Mouse (Mus musculus) midbrain, embryonic 11.5 days (tissue): ENCODE measurements around the gene Rpl26. TPM values are rescaled to one million over a fixed set of nuclear protein-coding genes. Genes with fewer than 3 reads are reported as not detected.

Experiments
- ATAC-seq: fragments of 200-750 bp; cut with Nextera tagmentation; 2 replicates; pipeline ENCODE4 v1.8.0; 2017; ENCODE audit warnings: moderate TSS enrichment, moderate library complexity; ENCODE audit not compliant: low FRiP score
- DNase-seq: peaks from one replicate; pipeline ENCODE4 v3.0.0; 2015; ENCODE audit warnings: low spot score; ENCODE audit errors: missing footprints
- H3K27ac ChIP-seq: fragments of 300-500 bp; sonication (generic); 2 replicates; pipeline ENCODE4 v1.5.1; 2014; ENCODE audit warnings: low read depth, low read length
- H3K27me3 ChIP-seq: fragments of 300-500 bp; sonication (generic); 2 replicates; pipeline ENCODE4 v1.6.1; 2014; ENCODE audit warnings: mild to moderate bottlenecking, low read length, moderate library complexity, mixed read lengths; ENCODE audit not compliant: control insufficient read depth, insufficient read depth
- H3K36me3 ChIP-seq: fragments of 300-500 bp; sonication (generic); 2 replicates; pipeline ENCODE4 v1.6.1; 2014; ENCODE audit warnings: mild to moderate bottlenecking, low read length, moderate library complexity, mixed read lengths; ENCODE audit not compliant: control insufficient read depth, insufficient read depth
- H3K4me1 ChIP-seq: fragments of 300-500 bp; sonication (generic); 2 replicates; pipeline ENCODE4 v1.6.1; 2014; ENCODE audit warnings: low read length; ENCODE audit not compliant: control insufficient read depth, insufficient read depth
- H3K4me2 ChIP-seq: fragments of 300-500 bp; sonication (generic); 2 replicates; pipeline ENCODE4 v1.6.1; 2014; ENCODE audit warnings: mild to moderate bottlenecking, moderate library complexity
- H3K4me3 ChIP-seq: fragments of 300-500 bp; sonication (generic); 2 replicates; pipeline ENCODE4 v1.5.1; 2014; ENCODE audit warnings: low read depth, low read length
- H3K9ac ChIP-seq: fragments of 300-500 bp; sonication (generic); 2 replicates; pipeline ENCODE4 v1.6.1; 2014; ENCODE audit warnings: low read length
- H3K9me3 ChIP-seq: fragments of 300-500 bp; sonication (generic); 2 replicates; pipeline ENCODE4 v1.6.1; 2016; ENCODE audit warnings: low read length; ENCODE audit not compliant: control insufficient read depth
- WGBS: fragments of 180-500 bp; shearing (Covaris S2); extraction: QIAGEN DNeasy Blood & Tissue Kit; methylation state at CpG from one replicate; pipeline ENCODE4 v1.1.7; 2014; 5-methylcytosine and 5-hydroxymethylcytosine counted together
- polyA plus RNA-seq: library from polyadenylated mRNA; unstranded; fragments of >200 nt; fragmentation: Nextera tagmentation; extraction: Ambion mirVana; gene quantifications from 2 replicates; pipeline ENCODE4 v1.2.1, GENCODE M21; 2014

Gene Rpl26
- 841 and 881 TPM in 2 replicates for polyA plus RNA-seq

- no peaks in the 10 kb centered on the region for H3K9me3 ChIP-seq
- peak within 1 kb of the TSS; percentile 78 for H3K4me2 ChIP-seq
- H3K36me3 ChIP-seq = peaks cover 24% of the 10 kb centered on the region
- peak; percentile 100 for DNase-seq
- under 1% methylated on average over 52 of the region's 52 CpGs for WGBS
- H3K27me3 ChIP-seq = no peaks in the 10 kb centered on the region
- H3K4me3 ChIP-seq = peak within 1 kb of the TSS; percentile 63
- peak within 1 kb of the TSS; percentile 97 for H3K9ac ChIP-seq
- H3K4me1 ChIP-seq = peaks cover 8% of the 10 kb centered on the region
- peak within 1 kb of the TSS; percentile 84 for H3K27ac ChIP-seq
- ATAC-seq = peak; percentile 92
These were observed at the start of gene Rpl26 for GRCm38 (mm10) chr11:68901351-68902046. TSS of gene Rpl26 (plus strand) at chr11:68901583.

- H3K4me3 ChIP-seq = peak overlapping the region; percentile 93
- H3K36me3 ChIP-seq = no peaks in the 10 kb centered on the region
- no peaks in the 10 kb centered on the region for H3K9me3 ChIP-seq
- H3K27ac ChIP-seq = peak overlapping the region; percentile 82; the same call in 1 of the 2 replicates
- WGBS = 5% methylated on average over 13 of the region's 13 CpGs
- peaks cover 18% of the 10 kb centered on the region for H3K4me1 ChIP-seq
- no peak for ATAC-seq
- H3K9ac ChIP-seq = peak overlapping the region; percentile 91
- peak; percentile 85 for DNase-seq
- no peaks in the 10 kb centered on the region for H3K27me3 ChIP-seq
- peak overlapping the region; percentile 80 for H3K4me2 ChIP-seq
These were observed 49.5 kb upstream of the Rpl26 start for GRCm38 (mm10) chr11:68851644-68852485.

- 0% methylated on average over 36 of the region's 36 CpGs for WGBS
- peak overlapping the region; percentile 82 for H3K27ac ChIP-seq
- H3K36me3 ChIP-seq = no peaks in the 10 kb centered on the region
- ATAC-seq (no peak), DNase-seq (no peak)
- H3K27me3 ChIP-seq = no peaks in the 10 kb centered on the region
- peak overlapping the region; percentile 91 for H3K9ac ChIP-seq
- H3K4me2 ChIP-seq = peak overlapping the region; percentile 80
- H3K4me3 ChIP-seq = peak overlapping the region; percentile 93
- H3K9me3 ChIP-seq = no peaks in the 10 kb centered on the region
- peaks cover 18% of the 10 kb centered on the region for H3K4me1 ChIP-seq
These were observed 48.9 kb upstream of the Rpl26 start for GRCm38 (mm10) chr11:68852486-68852901.

- DNase-seq (peak; percentile 100), ATAC-seq (peak; percentile 99)
- peak overlapping the region; percentile 82 for H3K27ac ChIP-seq
- H3K27me3 ChIP-seq = no peaks in the 10 kb centered on the region
- WGBS = under 1% methylated on average over 42 of the region's 42 CpGs
- no peaks in the 10 kb centered on the region for H3K9me3 ChIP-seq
- H3K36me3 ChIP-seq = no peaks in the 10 kb centered on the region
- peak overlapping the region; percentile 80 for H3K4me2 ChIP-seq
- peak overlapping the region; percentile 91 for H3K9ac ChIP-seq
- H3K4me1 ChIP-seq = peaks cover 18% of the 10 kb centered on the region
- H3K4me3 ChIP-seq = peak overlapping the region; percentile 93
These were observed 48.4 kb upstream of the Rpl26 start for GRCm38 (mm10) chr11:68852932-68853409.

- no peak for DNase-seq
- 54% methylated on average over 14 of the region's 14 CpGs for WGBS
- no peaks in the 10 kb centered on the region for H3K36me3 ChIP-seq
- peaks cover 18% of the 10 kb centered on the region for H3K4me1 ChIP-seq
- H3K4me3 ChIP-seq = peak overlapping the region; percentile 93
- H3K4me2 ChIP-seq = peak overlapping the region; percentile 80
- H3K27ac ChIP-seq = peak overlapping the region; percentile 35
- peak overlapping the region; percentile 63 for H3K9ac ChIP-seq
- H3K9me3 ChIP-seq = no peaks in the 10 kb centered on the region
- H3K27me3 ChIP-seq = no peaks in the 10 kb centered on the region
- no peak for ATAC-seq
These were observed 47.6 kb upstream of the Rpl26 start for GRCm38 (mm10) chr11:68853611-68854401.

- ATAC-seq (no peak), DNase-seq (no peak)
- Histone ChIP-seq H3K27me3 (no peaks in the 10 kb centered on the region), H3K4me2 (no peak overlapping the region), H3K4me1 (peaks cover 18% of the 10 kb centered on the region), H3K9me3 (no peaks in the 10 kb centered on the region), H3K27ac (no peak overlapping the region), H3K9ac (no peak overlapping the region), H3K36me3 (no peaks in the 10 kb centered on the region), H3K4me3 (no peak overlapping the region)
- WGBS = 88% methylated on average over 3 of the region's 3 CpGs
These were observed 46.8 kb upstream of the Rpl26 start for GRCm38 (mm10) chr11:68854621-68855020.

GRCm38 (mm10) chr11:68857329-68857728 is 44.1 kb upstream of the Rpl26 start:
- Histone ChIP-seq H3K27ac (no peak overlapping the region), H3K4me1 (peaks cover 5% of the 10 kb centered on the region), H3K4me2 (no peak overlapping the region), H3K36me3 (no peaks in the 10 kb centered on the region), H3K9ac (no peak overlapping the region), H3K27me3 (no peaks in the 10 kb centered on the region), H3K9me3 (no peaks in the 10 kb centered on the region), H3K4me3 (no peak overlapping the region)
- ATAC-seq (no peak), DNase-seq (no peak)
- 90% methylated on average over 3 of the region's 3 CpGs for WGBS

GRCm38 (mm10) chr11:68859943-68860593 is 41.3 kb upstream of the Rpl26 start:
- 81% methylated on average over 8 of the region's 8 CpGs for WGBS
- no peaks in the 10 kb centered on the region for H3K36me3 ChIP-seq
- no peaks in the 10 kb centered on the region for H3K27me3 ChIP-seq
- H3K9ac ChIP-seq = no peak overlapping the region
- no peaks in the 10 kb centered on the region for H3K9me3 ChIP-seq
- DNase-seq (no peak), ATAC-seq (no peak)
- H3K4me3 ChIP-seq = no peak overlapping the region
- no peak overlapping the region for H3K4me2 ChIP-seq
- H3K27ac ChIP-seq = no peak overlapping the region
- H3K4me1 ChIP-seq = no peaks in the 10 kb centered on the region
